Mouse (Mus musculus): ENCODE measurements around the gene Fstl4.
A peak's percentile ranks its signal among the peaks of the same experiment; 100 is the strongest.

Gene Fstl4

DNA sequence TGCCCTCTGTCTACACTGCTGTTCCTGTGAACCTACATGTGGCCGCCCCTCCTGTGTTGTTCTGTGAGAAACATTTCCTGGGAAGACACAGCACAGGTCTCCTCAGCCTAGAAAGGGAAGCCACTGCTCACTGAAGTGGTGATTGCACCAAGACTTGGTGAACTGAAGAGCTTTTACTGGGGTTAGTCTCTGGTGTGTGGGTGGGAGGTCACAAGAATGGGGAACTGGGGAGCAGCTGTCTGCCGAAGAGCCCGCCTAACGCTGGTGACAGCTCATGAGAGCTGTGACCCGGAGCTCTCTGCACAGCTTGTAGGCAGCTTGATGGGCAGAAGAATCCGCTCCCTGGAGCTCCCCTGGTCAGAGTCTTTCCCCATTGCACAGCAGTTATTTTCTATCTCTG, 260.0 kb downstream of the Fstl4 start:
- no peak for DNase-seq (ENCODE audit: low spot score)

DNA sequence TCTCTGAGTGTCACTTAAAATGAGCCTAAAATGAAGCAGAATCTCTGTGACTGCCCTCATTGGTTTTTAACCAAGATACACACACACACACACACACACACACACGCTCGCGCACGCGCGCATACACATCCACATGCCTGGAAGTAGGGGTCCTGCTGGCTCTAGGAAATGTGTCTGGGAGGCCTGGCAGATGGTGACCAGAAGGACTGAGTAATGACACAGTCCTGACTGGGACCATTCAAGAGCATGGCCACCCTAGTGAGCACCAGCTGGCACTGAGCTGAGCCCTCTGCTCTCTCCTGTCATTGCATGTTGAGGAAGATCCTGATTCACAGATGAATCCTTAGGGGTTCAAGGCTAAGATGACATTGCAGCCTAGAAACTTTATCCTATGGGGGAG, 261.3 kb downstream of the Fstl4 start:
- DNase-seq (ENCODE audit: low spot score) = no peak

DNA sequence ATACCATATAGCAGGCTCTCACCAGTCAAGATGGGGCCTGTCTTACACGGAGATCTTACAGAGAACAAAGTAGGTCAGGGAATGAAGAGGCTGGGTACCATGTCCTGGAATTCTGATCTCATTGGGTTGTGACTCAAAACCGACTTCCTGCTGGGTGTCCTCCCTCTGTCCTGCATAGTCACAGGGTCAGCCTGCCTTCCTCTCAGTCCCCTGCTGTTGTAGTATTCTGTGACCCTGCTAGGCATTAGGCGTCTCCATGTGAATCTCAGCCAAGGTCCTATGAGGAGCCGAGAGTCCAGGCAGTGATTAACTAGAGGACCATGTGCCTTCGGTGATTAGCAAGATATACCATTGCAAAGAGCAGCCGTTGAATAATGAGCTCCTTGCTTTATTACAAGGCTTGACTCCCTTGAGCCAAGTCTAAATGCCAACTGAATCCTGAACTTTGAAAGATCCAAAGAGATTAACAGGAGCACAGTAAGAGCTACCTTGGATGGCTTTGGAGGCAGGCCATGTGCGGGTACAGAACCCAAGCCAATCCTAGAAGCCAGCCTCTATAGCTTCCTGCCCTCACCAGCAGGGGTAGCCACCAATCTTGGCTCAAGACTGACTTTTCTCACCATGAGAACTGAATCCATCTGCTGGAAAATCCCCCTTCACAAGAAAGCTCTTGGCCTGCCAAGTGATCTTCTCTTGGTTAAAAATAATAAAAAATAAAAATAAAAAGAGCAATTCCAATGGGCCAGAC, 264.2 kb downstream of the Fstl4 start:
- no peak for DNase-seq (ENCODE audit: low spot score)

DNA sequence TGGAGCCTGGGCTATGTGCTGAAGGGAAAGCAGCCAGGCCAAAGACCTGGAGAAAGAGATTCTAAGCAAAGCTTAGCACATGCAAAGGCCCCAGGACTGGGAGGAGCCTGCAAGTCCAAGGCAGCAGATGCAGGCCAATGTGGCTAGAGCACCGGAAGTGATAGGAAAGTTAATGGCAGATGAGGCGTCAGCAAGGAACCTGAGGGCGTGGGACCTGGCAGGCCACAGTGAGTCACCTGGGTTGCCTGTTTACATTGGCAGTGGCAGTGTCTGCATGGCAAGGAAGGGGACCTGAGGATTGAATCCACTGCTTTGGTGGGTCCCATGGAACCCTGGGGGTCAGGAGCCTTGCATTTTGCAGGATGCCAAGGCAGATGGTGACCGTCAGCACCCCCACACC, 267.3 kb downstream of the Fstl4 start:
- no peak for DNase-seq (ENCODE audit: low spot score)

DNA sequence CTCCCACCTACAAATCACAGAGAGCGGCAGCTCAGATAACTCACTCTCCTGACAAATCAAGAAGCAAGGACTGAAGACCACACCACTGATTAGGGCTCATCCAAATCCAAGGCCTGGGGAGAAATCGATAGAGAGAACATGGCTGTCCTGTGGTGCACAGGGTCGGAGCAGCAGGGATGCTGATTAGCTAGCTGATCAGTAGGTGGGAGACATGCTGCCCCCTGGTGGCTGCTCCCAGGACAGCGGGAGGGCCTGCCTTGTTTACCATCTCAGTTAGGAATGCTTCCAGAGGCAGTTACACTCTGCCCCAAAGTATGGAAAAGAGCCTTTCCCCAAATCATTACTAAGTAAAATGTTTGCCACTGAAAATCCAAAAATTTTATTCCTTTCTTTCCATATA, 267.9 kb downstream of the Fstl4 start:
- DNase-seq (ENCODE audit: low spot score) = peak; percentile 33

DNA sequence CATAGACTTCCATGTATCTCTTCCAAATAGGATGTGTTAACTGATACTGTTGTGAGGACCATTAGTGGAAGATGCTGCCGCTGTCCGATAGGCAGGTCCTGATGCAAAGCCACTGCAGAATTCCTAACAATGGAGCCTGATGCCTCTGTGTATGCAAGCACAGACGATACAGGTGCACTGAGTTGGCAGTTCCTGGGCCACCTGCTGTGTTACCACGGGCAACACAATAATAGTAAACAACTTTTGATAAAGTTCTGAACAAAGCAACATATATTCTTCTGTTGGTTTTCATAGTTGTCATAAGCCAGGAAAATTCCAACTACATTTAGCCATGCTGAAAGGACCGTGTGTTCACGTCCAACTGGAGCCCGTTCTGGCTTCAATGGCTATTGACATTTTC, 271.0 kb downstream of the Fstl4 start:
- no peak for DNase-seq (ENCODE audit: low spot score)

DNA sequence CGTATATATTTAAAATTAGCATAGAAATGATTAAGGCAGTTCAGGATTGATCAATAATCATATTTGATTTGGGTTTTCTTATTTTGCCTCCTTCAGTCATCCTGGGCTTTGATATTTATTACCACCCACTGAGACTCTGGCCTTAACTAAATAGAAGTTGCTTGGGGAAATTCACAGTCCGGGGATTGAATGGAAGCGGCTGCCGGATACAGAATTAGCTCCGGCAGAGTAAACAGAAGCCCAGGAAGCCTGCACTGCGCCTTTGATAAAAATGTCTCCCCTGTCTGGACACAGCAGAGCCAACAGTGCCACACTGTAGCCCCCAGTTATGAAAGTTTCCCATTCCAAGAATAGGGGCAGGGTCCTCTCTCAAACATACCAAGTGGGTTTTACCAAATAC, 282.4 kb downstream of the Fstl4 start:
- no peak for DNase-seq (ENCODE audit: low spot score)

DNA sequence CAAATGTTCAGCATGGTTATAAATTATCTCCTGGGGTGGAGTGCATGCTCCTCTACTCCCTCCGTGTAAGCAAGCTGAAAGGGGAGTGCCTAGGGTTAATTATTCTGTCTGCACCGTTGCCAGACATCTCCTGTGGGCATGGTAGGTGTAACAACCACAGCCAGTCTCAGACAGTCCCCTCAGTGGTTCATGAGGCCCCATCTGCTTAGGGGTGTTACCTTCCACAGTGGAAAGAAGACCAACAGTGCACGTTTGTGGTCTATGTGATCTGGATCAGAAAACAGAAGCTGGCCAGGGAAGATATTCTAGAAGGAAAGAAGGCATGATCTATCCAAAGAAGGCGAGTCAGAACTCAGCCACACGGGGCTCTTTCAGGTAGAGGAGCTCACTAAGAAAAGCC, 289.7 kb downstream of the Fstl4 start:
- DNase-seq (ENCODE audit: low spot score) = no peak

DNA sequence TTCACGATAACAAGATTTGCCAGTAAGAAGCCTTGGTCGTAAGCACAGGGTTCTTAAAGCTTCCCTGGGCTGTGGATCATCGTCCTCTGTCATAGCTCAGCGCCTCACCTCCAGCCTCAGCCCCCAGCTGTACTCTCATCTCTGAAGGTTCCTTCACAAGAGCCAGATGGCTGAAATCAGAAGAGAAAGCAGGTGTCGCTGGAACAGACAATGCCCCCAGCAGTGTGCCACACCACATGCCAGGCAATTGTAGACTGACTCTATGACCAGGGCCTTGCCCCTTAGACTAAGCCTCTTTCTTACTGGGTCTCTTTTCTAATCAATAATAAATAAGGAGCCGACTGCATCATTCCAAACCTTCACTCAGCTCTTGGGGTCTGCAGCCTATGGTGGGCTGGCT, 291.5 kb downstream of the Fstl4 start:
- DNase-seq (ENCODE audit: low spot score) = no peak

DNA sequence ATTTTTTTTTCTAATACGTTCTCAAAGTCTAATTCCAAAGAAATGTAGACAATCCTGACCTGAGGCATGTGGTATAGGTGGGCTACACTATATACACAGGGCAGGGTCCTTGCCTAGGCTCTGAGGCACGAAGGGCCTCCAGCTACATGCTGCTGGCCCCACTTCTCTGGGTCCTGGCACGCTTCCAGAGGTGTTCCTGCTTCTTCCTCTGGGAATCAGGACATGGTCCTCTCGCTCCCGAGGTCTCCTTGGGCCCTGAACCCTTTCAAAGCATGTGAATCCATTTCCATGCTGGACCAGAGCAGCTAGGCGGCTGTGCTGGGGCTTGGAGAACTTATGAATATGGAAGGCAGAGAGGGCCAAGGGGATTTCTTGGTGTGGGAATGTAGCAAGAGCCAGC, 292.3 kb downstream of the Fstl4 start:
- no peak for DNase-seq (ENCODE audit: low spot score)

DNA sequence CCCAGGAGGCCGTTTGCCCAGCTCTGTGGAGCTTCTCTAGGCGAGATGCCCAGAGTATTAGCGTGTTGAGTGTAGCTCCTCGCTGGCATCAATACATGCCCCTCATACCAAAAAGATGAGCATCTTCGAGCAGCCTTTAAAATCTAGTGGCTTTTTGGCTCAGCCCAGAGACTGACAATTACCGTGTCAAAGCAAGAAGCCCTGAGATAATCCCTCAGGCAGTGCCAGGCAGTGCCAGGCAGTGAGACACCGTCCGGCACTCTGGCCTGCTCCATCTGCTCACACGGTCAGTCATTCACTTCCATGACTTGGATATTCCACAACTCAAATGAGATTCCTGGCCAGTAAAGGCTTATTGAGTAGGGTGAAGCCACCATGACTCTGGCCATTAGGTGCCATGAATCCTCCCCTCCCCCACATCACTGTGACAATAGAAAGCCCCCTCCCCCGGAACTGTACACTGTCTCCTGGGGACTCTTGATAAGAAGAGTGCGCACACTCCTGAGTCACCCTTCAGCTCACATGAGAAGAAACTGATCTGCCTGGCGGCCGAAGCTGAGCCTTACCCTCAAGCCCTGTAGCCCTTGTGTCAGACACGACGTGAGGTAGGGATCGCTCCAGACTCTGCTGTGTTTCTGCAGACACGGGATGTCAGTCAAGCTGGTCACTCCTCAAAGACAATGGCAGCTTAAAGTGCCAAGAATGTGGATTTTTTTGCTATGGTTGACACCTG, 293.6 kb downstream of the Fstl4 start:
- DNase-seq (ENCODE audit: low spot score) = no peak

DNA sequence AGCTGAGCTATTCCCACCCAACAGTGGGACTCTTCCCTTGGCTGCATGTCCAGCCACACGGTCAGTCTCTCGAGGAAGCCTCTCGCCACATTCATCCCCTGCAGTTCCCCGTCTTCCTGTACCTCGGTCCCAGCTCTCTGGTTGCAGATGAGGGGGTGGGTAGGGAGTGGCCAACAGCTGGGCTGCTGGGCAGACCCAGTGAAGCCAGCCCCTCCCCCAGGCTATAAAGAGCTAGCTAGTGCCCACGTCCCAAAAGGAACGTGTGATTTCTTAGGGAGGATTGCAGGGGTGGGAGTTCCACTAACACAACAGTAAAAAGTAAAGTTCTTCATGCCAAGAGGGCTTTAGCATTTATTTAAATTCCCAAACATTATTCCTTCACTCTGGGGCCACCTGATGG, 294.1 kb downstream of the Fstl4 start:
- no peak for DNase-seq (ENCODE audit: low spot score)

DNA sequence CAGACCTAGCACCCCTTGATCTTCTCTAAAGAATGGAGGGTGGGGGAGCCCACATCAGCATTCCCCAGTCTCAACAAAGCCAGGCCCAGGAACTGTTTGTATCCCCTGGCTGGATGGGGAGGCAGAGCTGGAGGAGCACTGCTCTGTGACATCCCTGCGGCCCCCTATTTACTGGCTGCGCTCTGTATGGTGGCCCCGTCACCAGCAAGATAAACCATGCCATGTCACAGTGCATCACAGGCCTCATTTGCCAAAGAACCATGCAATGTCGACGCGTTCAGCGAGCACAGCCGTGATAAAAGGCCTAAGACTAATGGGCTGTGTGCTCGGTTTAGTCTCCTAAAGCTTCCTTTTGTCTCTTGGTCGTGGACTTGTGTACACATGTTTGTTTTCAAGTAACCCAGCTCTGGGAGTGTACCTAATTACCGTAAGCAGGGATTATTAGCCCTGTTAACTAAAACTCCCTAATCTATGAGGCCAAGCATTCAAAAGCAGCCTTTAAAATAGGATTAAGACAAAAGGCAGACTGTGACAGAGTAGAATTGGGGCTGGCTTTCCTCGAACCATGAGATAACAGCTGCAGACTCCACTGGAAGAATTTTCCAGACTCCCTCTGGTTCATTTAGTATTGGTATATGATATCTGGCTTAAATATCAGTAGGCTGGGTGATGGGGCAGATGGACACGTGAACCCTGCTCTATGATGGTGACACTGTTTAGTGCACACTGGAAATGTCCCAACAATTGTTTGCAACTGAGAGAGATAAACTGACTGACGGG, 303.5 kb downstream of the Fstl4 start:
- DNase-seq (ENCODE audit: low spot score) = no peak

DNA sequence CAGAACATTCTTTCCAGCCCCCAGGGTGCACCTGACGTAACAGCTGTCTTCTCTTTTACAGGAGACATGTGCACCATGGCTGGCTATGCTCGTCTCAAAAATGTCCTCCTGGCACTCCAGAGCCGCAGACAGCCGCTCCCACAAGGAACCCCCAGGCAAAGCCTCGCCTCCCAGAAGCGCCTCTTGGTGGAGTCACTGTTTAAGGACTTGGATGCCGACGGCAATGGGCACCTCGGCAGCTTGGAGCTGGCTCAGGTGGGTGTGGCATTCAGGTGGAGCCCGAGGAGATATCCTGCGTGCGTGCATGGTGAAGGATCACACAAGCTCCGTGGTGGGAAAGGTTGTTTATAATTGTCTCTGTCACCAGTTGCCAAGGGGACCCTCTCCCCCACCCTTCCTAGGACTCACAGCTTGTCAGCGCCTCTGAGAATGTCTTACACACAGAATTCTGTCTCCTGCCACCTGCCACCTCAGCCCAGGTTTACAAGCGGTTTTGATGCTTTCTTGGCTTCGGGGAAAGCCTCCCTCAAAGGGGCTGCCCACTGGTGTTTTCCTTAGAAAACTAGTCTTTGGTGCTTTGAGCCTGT, 304.1 kb downstream of the Fstl4 start:
- DNase-seq (ENCODE audit: low spot score) = no peak

DNA sequence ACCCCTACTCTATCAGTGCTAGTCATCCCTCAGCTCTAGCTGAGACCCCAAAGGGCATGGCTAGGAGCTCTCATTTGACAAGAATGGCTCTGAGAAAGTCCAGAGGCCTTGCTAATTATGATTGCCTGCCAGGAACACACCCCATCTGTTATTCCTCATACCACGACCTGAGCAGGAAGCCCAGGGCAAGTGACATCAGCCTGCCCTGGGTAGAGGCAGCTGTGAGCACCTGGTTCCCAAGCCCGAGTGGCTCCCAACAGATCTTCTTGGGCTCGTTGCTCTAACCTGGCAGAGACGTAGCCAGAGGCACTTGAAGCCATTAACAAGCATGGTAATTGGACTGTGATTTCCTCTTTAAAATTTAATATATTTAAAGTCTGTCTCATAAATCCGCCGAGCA, 305.3 kb downstream of the Fstl4 start:
- no peak for DNase-seq (ENCODE audit: low spot score)

DNA sequence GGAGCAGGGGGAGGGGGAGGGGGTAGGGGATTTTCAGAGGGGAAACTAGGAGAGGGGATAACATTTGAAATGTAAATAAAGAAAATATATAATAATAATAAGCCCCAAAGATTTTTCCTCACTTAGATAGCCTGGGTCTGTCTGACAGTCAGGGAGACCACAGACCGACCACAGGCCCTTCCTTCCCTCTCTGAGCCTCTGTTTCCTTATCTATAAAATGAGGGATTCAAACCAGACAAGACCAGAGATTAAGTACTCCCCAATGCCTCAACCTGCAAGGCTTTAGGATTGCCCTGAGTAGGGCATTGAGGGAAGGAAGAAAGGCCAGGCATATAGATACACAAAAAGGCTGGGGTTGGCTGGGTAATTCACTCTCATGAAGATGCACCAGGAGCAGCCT, 307.2 kb downstream of the Fstl4 start:
- no peak for DNase-seq (ENCODE audit: low spot score)

DNA sequence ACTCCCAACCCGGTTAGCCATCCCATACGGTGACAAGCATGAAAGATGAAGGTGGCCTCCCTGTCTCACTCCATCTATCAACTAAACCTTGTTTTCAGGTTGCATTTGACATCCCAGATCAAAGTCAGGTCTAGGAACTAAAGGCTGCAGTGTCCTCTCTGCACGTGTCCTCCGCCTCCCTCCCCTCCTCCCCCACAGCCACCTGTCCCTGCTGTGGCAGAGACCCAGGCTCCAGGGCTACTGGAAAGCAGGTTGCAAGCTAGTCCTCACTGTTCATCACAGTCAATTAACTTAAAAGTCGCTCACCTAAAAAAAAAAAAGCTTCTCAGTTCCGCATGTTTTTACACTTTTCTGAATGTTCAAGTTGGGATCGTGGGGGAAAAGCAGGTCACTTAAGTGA, 313.2 kb downstream of the Fstl4 start:
- no peak for DNase-seq (ENCODE audit: low spot score)

DNA sequence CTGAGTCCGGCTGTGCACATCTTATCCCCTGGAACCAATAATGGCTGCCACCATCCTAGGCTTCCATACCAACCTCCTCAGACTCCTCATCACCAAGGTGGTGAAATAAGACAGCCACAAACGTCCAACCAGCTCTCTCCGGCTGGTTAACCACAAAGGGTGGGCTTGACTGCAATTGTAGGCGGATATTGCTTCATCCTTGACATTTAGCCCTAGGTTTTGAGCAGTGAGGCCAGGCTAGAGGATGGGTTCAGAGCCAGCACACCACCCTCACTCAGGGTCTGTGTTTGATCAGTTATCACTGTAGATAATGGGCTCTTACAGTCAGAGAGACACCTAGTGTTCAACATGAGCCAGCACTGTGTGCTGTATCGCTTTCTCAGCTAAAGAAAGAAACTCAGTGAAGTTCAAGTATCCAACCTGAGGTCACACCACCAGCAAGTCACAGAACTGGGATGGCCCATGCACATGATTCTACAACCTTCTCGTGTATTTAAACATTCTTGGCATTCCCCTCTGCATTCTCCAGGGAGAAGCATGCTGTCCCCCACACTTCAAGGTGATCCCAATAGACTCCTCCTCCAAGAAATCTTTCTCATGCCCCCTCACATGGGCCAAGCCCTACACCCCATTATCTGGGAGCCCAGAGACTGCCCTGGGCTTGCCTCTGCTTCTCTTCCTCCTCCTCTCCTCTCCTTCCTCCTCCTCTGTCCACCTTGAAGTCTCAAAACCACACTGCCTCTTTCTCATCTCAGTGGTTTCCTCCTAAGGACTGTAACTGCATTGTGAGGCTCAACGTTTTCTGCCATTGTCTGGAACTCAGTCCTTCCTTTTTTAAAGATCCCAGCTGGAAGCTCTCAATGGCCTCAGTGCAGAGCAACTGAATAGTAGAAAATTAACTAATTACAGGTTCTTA, 314.2 kb downstream of the Fstl4 start:
- DNase-seq (ENCODE audit: low spot score) = no peak

DNA sequence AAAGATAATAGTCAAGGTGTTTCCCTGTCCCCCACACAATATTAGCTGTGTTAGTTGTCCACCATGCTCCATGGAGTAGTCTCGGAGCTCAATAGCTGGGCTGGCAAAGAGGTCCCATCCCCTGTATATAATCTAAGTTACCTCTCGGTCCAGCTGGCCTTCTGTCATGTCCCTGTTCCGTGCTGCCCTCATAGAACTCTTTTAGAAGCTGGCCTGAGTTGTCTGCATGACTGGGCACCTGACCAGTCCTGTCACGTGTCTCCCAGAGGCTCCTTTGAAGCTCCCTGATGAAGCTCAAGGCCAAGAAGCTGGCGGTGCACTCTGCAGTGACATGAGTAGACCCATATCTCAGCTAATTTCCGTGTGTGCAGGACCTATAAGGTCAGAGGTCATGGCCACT, 316.9 kb downstream of the Fstl4 start:
- no peak for DNase-seq (ENCODE audit: low spot score)

DNA sequence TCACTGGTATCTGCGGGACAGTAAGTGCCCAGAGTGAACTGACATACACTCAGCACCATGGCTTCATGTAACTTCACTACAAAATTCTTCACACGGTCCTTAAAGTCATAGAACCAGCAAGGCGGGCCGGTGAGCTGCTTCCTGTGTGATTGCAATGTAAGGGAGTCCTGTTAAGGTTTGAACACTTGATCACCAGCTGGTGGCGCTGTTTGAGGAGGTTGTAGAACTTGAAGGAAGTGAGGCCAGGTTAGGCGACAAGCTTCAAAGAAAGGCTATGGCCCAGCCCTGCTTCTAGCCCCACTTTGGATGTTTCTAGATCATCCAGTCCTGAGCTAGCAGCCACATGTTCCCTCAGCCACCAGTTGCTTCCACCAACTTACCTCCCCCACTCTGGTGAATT, 320.9 kb downstream of the Fstl4 start:
- no peak for DNase-seq (ENCODE audit: low spot score)

DNA sequence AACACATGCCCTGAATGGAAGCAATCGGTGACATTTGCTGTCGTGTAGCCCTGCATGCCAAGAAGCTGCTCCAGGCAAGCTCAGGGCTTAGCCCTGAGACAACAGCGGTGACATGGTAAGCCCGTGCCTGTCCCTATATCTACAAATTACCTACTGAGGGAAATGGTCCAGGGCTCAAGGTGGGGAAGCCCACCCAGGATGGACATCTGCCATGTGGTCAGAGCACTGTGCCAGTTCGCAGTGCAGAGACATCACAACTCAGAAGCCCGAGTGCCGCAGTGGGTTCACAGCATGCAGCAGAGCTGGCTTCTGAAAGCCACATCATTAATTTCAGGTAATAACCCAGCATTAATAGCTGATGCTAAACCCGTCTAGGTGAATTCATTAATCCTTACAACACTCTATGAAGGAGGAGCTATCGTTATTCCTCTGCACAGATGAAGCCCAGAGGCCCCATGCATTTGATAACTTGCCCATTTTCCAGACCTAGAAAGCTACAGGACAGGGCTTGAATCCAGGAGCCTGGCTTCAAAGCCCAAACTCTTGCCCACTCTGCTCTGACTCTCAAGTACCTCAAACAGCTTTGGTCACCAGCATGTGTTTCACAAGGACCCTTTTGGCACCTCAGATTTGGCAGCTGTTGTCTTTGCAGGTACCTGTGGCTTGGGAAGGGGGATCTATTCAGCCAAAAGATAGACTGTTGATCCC, 321.6 kb downstream of the Fstl4 start:
- DNase-seq (ENCODE audit: low spot score) = no peak
